Mouse (Mus musculus): ENCODE results near the gene Foxc2. TPM values are rescaled to one million over a fixed set of nuclear protein-coding genes. Genes with fewer than 3 reads are reported as not detected.

Gene Foxc2
- polyA plus RNA-seq, 1 experiment from 2014 or later = 1.9 TPM

- H3K4me3 ChIP-seq (ENCODE audit: low read length) = peak within 1 kb of the TSS; percentile 38
- H3K9ac ChIP-seq (ENCODE audit: low read depth, low read length) = no peak within 1 kb of the TSS
- peaks cover 22% of the 10 kb centered on the region for H3K4me1 ChIP-seq (ENCODE audit: control insufficient read depth, insufficient read depth, low read depth, low read length)
- no peak within 1 kb of the TSS for H3K27ac ChIP-seq (ENCODE audit: low read depth, low read length)
- no peak for ATAC-seq
- peaks cover 91% of the 10 kb centered on the region for H3K27me3 ChIP-seq (replicated peaks; ENCODE audit: control insufficient read depth, insufficient read depth, low read length)
- H3K9me3 ChIP-seq (ENCODE audit: control insufficient read depth, low read length) = no peaks in the 10 kb centered on the region
- no peaks in the 10 kb centered on the region for H3K36me3 ChIP-seq (ENCODE audit: control insufficient read depth, insufficient read depth, low read length)
- H3K4me2 ChIP-seq (ENCODE audit: low read length) = peak within 1 kb of the TSS; percentile 72
- WGBS = under 1% methylated on average over 64 of the region's 83 CpGs
Observed at GRCm38 (mm10) chr8:121084210-121084951, 31.6 kb upstream of the Foxc2 start, which contains the start of gene Foxf1. Gene Foxf1 (plus strand): TSS chr8:121084386.

- WGBS = 3% methylated on average over 29 of the region's 30 CpGs
- no peaks in the 10 kb centered on the region for H3K36me3 ChIP-seq (ENCODE audit: control insufficient read depth, insufficient read depth, low read length)
- ATAC-seq = no peak
- peak overlapping the region; percentile 38 for H3K4me3 ChIP-seq (ENCODE audit: low read length)
- peaks cover 91% of the 10 kb centered on the region for H3K27me3 ChIP-seq (replicated peaks; ENCODE audit: control insufficient read depth, insufficient read depth, low read length)
- H3K27ac ChIP-seq (ENCODE audit: low read depth, low read length) = no peak overlapping the region
- peak overlapping the region; percentile 72 for H3K4me2 ChIP-seq (ENCODE audit: low read length)
- H3K9me3 ChIP-seq (ENCODE audit: control insufficient read depth, low read length) = no peaks in the 10 kb centered on the region
- H3K4me1 ChIP-seq (ENCODE audit: control insufficient read depth, insufficient read depth, low read depth, low read length) = peaks cover 22% of the 10 kb centered on the region
- H3K9ac ChIP-seq (ENCODE audit: low read depth, low read length) = no peak overlapping the region
Observed at GRCm38 (mm10) chr8:121085011-121085410, 31.0 kb upstream of the Foxc2 start.

- Histone ChIP-seq H3K4me1 (ENCODE audit: control insufficient read depth, insufficient read depth, low read depth, low read length) (peaks cover 22% of the 10 kb centered on the region), H3K9ac (ENCODE audit: low read depth, low read length) (no peak overlapping the region), H3K27ac (ENCODE audit: low read depth, low read length) (no peak overlapping the region), H3K27me3 (replicated peaks; ENCODE audit: control insufficient read depth, insufficient read depth, low read length) (peaks cover 91% of the 10 kb centered on the region), H3K36me3 (ENCODE audit: control insufficient read depth, insufficient read depth, low read length) (no peaks in the 10 kb centered on the region), H3K4me2 (ENCODE audit: low read length) (no peak overlapping the region), H3K9me3 (ENCODE audit: control insufficient read depth, low read length) (no peaks in the 10 kb centered on the region), H3K4me3 (ENCODE audit: low read length) (no peak overlapping the region)
- no peak for ATAC-seq
- 42% methylated on average over 3 of the region's 3 CpGs for WGBS
Observed at GRCm38 (mm10) chr8:121085561-121085960, 30.4 kb upstream of the Foxc2 start.

- Histone ChIP-seq H3K4me1 (ENCODE audit: control insufficient read depth, insufficient read depth, low read depth, low read length) (peaks cover 22% of the 10 kb centered on the region), H3K4me3 (ENCODE audit: low read length) (no peak overlapping the region), H3K9ac (ENCODE audit: low read depth, low read length) (no peak overlapping the region), H3K9me3 (ENCODE audit: control insufficient read depth, low read length) (no peaks in the 10 kb centered on the region), H3K27ac (ENCODE audit: low read depth, low read length) (no peak overlapping the region), H3K27me3 (replicated peaks; ENCODE audit: control insufficient read depth, insufficient read depth, low read length) (peaks cover 91% of the 10 kb centered on the region), H3K36me3 (ENCODE audit: control insufficient read depth, insufficient read depth, low read length) (no peaks in the 10 kb centered on the region), H3K4me2 (ENCODE audit: low read length) (no peak overlapping the region)
- WGBS = 13% methylated on average over 19 of the region's 19 CpGs
- no peak for ATAC-seq
Observed at GRCm38 (mm10) chr8:121086004-121086900, 29.7 kb upstream of the Foxc2 start.

GRCm38 (mm10) chr8:121088281-121088680, 27.7 kb upstream of the Foxc2 start:
- Histone ChIP-seq H3K27ac (ENCODE audit: low read depth, low read length) (no peak overlapping the region), H3K9ac (ENCODE audit: low read depth, low read length) (no peak overlapping the region), H3K9me3 (ENCODE audit: control insufficient read depth, low read length) (no peaks in the 10 kb centered on the region), H3K4me2 (ENCODE audit: low read length) (no peak overlapping the region), H3K27me3 (replicated peaks; ENCODE audit: control insufficient read depth, insufficient read depth, low read length) (peaks cover 91% of the 10 kb centered on the region), H3K36me3 (ENCODE audit: control insufficient read depth, insufficient read depth, low read length) (no peaks in the 10 kb centered on the region), H3K4me1 (ENCODE audit: control insufficient read depth, insufficient read depth, low read depth, low read length) (peaks cover 16% of the 10 kb centered on the region), H3K4me3 (ENCODE audit: low read length) (no peak overlapping the region)
- ATAC-seq = no peak
- 4% methylated on average over 8 of the region's 8 CpGs for WGBS

- 2% methylated on average over 40 of the region's 40 CpGs for WGBS
- Histone ChIP-seq H3K4me3 (ENCODE audit: low read length) (no peak overlapping the region), H3K9ac (ENCODE audit: low read depth, low read length) (no peak overlapping the region; the same call in 1 of the 2 replicates), H3K27me3 (replicated peaks; ENCODE audit: control insufficient read depth, insufficient read depth, low read length) (peaks cover 90% of the 10 kb centered on the region), H3K4me2 (ENCODE audit: low read length) (no peak overlapping the region), H3K9me3 (ENCODE audit: control insufficient read depth, low read length) (no peaks in the 10 kb centered on the region), H3K4me1 (ENCODE audit: control insufficient read depth, insufficient read depth, low read depth, low read length) (peaks cover 8% of the 10 kb centered on the region), H3K36me3 (ENCODE audit: control insufficient read depth, insufficient read depth, low read length) (no peaks in the 10 kb centered on the region), H3K27ac (ENCODE audit: low read depth, low read length) (no peak overlapping the region)
- no peak for ATAC-seq
Observed at GRCm38 (mm10) chr8:121088871-121089630, 26.9 kb upstream of the Foxc2 start.

- 4% methylated on average over 32 of the region's 32 CpGs for whole genome bisulfite sequencing
- ATAC-seq = no peak
Observed at GRCm38 (mm10) chr8:121089631-121090380, 26.2 kb upstream of the Foxc2 start.

GRCm38 (mm10) chr8:121090716-121091115, 25.3 kb upstream of the Foxc2 start:
- 0% methylated on average over 1 of the region's 1 CpGs for WGBS
- Histone ChIP-seq H3K4me1 (ENCODE audit: control insufficient read depth, insufficient read depth, low read depth, low read length) (no peaks in the 10 kb centered on the region), H3K27me3 (replicated peaks; ENCODE audit: control insufficient read depth, insufficient read depth, low read length) (peaks cover 79% of the 10 kb centered on the region), H3K27ac (ENCODE audit: low read depth, low read length) (no peak overlapping the region), H3K4me3 (ENCODE audit: low read length) (no peak overlapping the region), H3K9ac (ENCODE audit: low read depth, low read length) (no peak overlapping the region), H3K9me3 (ENCODE audit: control insufficient read depth, low read length) (no peaks in the 10 kb centered on the region), H3K36me3 (ENCODE audit: control insufficient read depth, insufficient read depth, low read length) (no peaks in the 10 kb centered on the region), H3K4me2 (ENCODE audit: low read length) (no peak overlapping the region)
- no peak for ATAC-seq

More at GRCm38 (mm10) chr8:121089631-121090380, 26.2 kb upstream of the Foxc2 start:
- no peaks in the 10 kb centered on the region for H3K36me3 ChIP-seq (ENCODE audit: control insufficient read depth, insufficient read depth, low read length)
- no peak overlapping the region for H3K4me3 ChIP-seq (ENCODE audit: low read length)
- no peak overlapping the region; the same call in 1 of the 2 replicates for H3K9ac ChIP-seq (ENCODE audit: low read depth, low read length)
- H3K27me3 ChIP-seq (replicated peaks; ENCODE audit: control insufficient read depth, insufficient read depth, low read length) = peaks cover 88% of the 10 kb centered on the region
- no peaks in the 10 kb centered on the region for H3K9me3 ChIP-seq (ENCODE audit: control insufficient read depth, low read length)
- peaks cover under 1% of the 10 kb centered on the region for H3K4me1 ChIP-seq (ENCODE audit: control insufficient read depth, insufficient read depth, low read depth, low read length)
- no peak overlapping the region for H3K27ac ChIP-seq (ENCODE audit: low read depth, low read length)
- H3K4me2 ChIP-seq (ENCODE audit: low read length) = no peak overlapping the region
